In genomic region chr11:75047736-75048407, GRCm38 (mm10) we compare ENCODE assay signal across 8 mouse cellular contexts.
DNase-seq lines count a peak whose midpoint lies in the region; ATAC-seq lines count a peak whose summit lies in the region.
"Had no signal": no experiment of that assay in that cellular context is flagged by ENCODE, and none has a peak within 500 bp of the region (broad histone marks: within the 10 kb centered on the region; RNA-seq: fewer than 3 reads in every experiment).

No protein-coding gene starts in this region.

- H3K36me3 ChIP-seq in kidney, embryonic 14.5 days (ENCODE audit: control insufficient read depth, insufficient read depth, low read length) = no peaks in the 10 kb centered on the region
- H3K36me3 ChIP-seq in embryonic facial prominence, embryonic 13.5 days = no peaks in the 10 kb centered on the region; the same call in 1 of the 2 replicates
- H3K36me3 ChIP-seq in heart, embryonic 12.5 days = no peaks in the 10 kb centered on the region; the same call in 1 of the 2 replicates
- peaks cover 10% of the 10 kb centered on the region for H3K36me3 ChIP-seq in liver, embryonic 13.5 days

- no peaks in the 10 kb centered on the region for H3K9me3 ChIP-seq in kidney, embryonic 14.5 days (ENCODE audit: control insufficient read depth, low read length)
- no peaks in the 10 kb centered on the region for H3K9me3 ChIP-seq in embryonic facial prominence, embryonic 13.5 days
- no peaks in the 10 kb centered on the region for H3K9me3 ChIP-seq in heart, embryonic 12.5 days (replicated peaks)
- H3K9me3 ChIP-seq in liver, embryonic 13.5 days (replicated peaks) = no peaks in the 10 kb centered on the region
- H3K9me3 ChIP-seq: megakaryocyte, embryonic 14.5 days had no signal

- H3K4me3 ChIP-seq in kidney, embryonic 14.5 days (ENCODE audit: low read length) = no peak overlapping the region
- H3K4me3 ChIP-seq in embryonic facial prominence, embryonic 13.5 days = no peak overlapping the region
- no peak overlapping the region for H3K4me3 ChIP-seq in heart, embryonic 12.5 days
- H3K4me3 ChIP-seq in liver, embryonic 13.5 days (replicated peaks) = no peak overlapping the region
- H3K4me3 ChIP-seq: megakaryocyte, embryonic 14.5 days had no signal

- H3K9ac ChIP-seq in kidney, embryonic 14.5 days (ENCODE audit: low read depth, low read length) = no peak overlapping the region
- no peak overlapping the region for H3K9ac ChIP-seq in embryonic facial prominence, embryonic 13.5 days
- H3K9ac ChIP-seq in heart, embryonic 12.5 days = no peak overlapping the region
- no peak overlapping the region for H3K9ac ChIP-seq in liver, embryonic 13.5 days

- no peak for DNase-seq in kidney, postnatal 4 days
- DNase-seq in liver, embryonic 13.5 days = no peak
- no peak for DNase-seq in layer of hippocampus, adult 9-11 months
- no peak for DNase-seq in urinary bladder, postnatal 25 days (ENCODE audit: low spot score)

- H3K4me2 ChIP-seq in kidney, embryonic 14.5 days (replicated peaks; ENCODE audit: low read depth, low read length) = no peak overlapping the region
- H3K4me2 ChIP-seq in embryonic facial prominence, embryonic 13.5 days = 0 out of 2 replicates have a peak overlapping the region, but pooled peaks have one; percentile 23
- H3K4me2 ChIP-seq in heart, embryonic 12.5 days = no peak overlapping the region
- H3K4me2 ChIP-seq in liver, embryonic 13.5 days = no peak overlapping the region

- H3K27me3 ChIP-seq in kidney, embryonic 14.5 days (ENCODE audit: control insufficient read depth, insufficient read depth, low read length) = no peaks in the 10 kb centered on the region
- H3K27me3 ChIP-seq in embryonic facial prominence, embryonic 13.5 days = no peaks in the 10 kb centered on the region
- H3K27me3 ChIP-seq in heart, embryonic 12.5 days (replicated peaks) = no peaks in the 10 kb centered on the region
- no peaks in the 10 kb centered on the region for H3K27me3 ChIP-seq in liver, embryonic 13.5 days
- H3K27me3 ChIP-seq: megakaryocyte, embryonic 14.5 days had no signal

- H3K4me1 ChIP-seq in kidney, embryonic 14.5 days (ENCODE audit: control insufficient read depth, insufficient read depth, low read length) = peaks cover 56% of the 10 kb centered on the region
- H3K4me1 ChIP-seq in embryonic facial prominence, embryonic 13.5 days = peaks cover 51% of the 10 kb centered on the region
- peaks cover 62% of the 10 kb centered on the region for H3K4me1 ChIP-seq in heart, embryonic 12.5 days (replicated peaks)
- peaks cover 31% of the 10 kb centered on the region for H3K4me1 ChIP-seq in liver, embryonic 13.5 days (replicated peaks)

- H3K27ac ChIP-seq in kidney, embryonic 14.5 days (ENCODE audit: low read depth, low read length) = peak overlapping the region; percentile 98
- peak overlapping the region; percentile 78 for H3K27ac ChIP-seq in embryonic facial prominence, embryonic 13.5 days
- peak overlapping the region; percentile 86 for H3K27ac ChIP-seq in heart, embryonic 12.5 days (ENCODE audit: poor library complexity, severe bottlenecking)
- H3K27ac ChIP-seq in liver, embryonic 13.5 days = peak overlapping the region; percentile 39; the same call in 1 of the 2 replicates

- no peak for ATAC-seq in kidney, embryonic 14.5 days (ENCODE audit: low FRiP score, low TSS enrichment)
- ATAC-seq in embryonic facial prominence, embryonic 13.5 days (ENCODE audit: insufficient number of reproducible peaks, insufficient read depth, low FRiP score, low TSS enrichment, low read depth) = no peak
- no peak for ATAC-seq in heart, embryonic 12.5 days (ENCODE audit: insufficient number of reproducible peaks, low FRiP score)
- ATAC-seq in liver, embryonic 13.5 days (ENCODE audit: low read depth) = no peak

- 62% methylated on average over 7 of the region's 7 CpGs for WGBS in kidney, embryonic 14.5 days
- WGBS in embryonic facial prominence, embryonic 13.5 days = 76% methylated on average over 7 of the region's 7 CpGs
- WGBS in heart, embryonic 12.5 days = 79% methylated on average over 7 of the region's 7 CpGs
- WGBS in liver, embryonic 13.5 days (ENCODE audit: insufficient replicate concordance) = 76% methylated on average over 7 of the region's 7 CpGs

Comparison
In these comparisons a context has a peak if more than half of its experiments do, and no peak if none do; other contexts are left out.
1. H3K27ac ChIP-seq: peak in every context shown above with its lines; median percentile 98 in kidney, embryonic 14.5 days; 86 in heart, embryonic 12.5 days; 78 in embryonic facial prominence, embryonic 13.5 days; 39 in liver, embryonic 13.5 days.